Mouse (Mus musculus) large intestine, adult 2 months (tissue): ENCODE results near the gene Pitx2. TPM values are rescaled to one million over a fixed set of nuclear protein-coding genes. Genes with fewer than 3 reads are reported as not detected.

Source experiments
- DNase-seq: peaks from one replicate; pipeline ENCODE4 v3.0.0-alpha.2; 2012; ENCODE audit warnings: low read depth, low spot score
- WGBS: fragments of 180-500 bp; shearing (Covaris S2); methylation state at CpG from one replicate; pipeline ENCODE4 v1.1.7; 2018; 5-methylcytosine and 5-hydroxymethylcytosine counted together
- polyA plus RNA-seq: library from polyadenylated mRNA; depleted of rRNA; stranded (reverse); fragments of >200 nt; gene quantifications from 2 replicates; pipeline ENCODE4 v1.2.3, GENCODE M21; 2012

Pitx2 gene
- polyA plus RNA-seq, 1 experiment = 23.4 TPM

DNA sequence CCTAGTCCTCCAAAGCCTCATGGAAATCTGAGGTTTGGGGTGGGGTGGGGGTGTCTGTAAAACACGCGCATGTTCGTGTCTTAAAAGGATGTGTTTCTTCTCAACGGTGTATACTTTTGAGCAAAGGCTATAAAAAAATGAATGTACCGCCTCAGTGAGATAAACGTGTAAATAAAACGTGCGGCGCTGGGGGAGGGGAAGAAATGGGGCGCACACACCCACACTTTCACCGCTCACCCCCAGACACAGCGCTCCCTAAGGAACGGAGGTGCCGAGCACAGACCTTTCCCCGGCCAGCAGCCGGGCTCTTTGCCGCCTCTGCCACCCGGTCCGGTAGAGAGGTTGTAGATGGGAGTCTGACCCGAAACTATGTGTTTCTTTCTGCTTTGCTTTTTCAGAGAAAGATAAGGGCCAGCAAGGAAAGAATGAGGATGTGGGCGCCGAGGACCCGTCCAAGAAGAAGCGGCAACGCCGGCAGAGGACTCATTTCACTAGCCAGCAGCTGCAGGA, 15.6 kb downstream of the Pitx2 start:
- DNase-seq = no peak
- 4% methylated on average over 26 of the region's 26 CpGs for WGBS

DNA sequence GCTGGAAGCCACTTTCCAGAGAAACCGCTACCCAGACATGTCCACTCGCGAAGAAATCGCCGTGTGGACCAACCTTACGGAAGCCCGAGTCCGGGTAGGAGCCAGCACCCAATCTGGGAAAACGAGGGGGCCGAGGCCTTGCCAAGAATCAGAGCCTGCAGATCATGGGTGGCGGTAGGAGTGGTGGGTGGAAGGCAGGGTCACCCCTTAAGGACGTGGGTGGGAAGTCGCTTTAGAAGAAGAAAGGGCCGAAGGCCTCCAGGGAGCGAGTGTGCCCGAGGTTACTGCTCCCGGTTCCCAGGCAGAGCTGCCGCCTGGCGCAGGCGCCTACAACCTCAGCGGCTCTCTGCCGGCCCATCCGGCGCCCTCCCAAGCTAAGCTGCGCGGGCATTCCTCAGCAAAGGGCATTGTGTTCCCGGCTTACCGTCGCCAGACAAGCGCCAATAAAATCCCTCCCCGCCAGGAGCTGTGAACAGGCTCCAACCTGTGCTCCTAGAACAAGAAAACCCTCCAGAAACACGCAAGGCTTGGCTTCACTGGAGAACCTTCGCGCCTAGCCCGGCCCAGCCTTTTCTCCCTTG, 16.2 kb downstream of the Pitx2 start:
- DNase-seq = no peak
- 4% methylated on average over 35 of the region's 35 CpGs for WGBS

DNA sequence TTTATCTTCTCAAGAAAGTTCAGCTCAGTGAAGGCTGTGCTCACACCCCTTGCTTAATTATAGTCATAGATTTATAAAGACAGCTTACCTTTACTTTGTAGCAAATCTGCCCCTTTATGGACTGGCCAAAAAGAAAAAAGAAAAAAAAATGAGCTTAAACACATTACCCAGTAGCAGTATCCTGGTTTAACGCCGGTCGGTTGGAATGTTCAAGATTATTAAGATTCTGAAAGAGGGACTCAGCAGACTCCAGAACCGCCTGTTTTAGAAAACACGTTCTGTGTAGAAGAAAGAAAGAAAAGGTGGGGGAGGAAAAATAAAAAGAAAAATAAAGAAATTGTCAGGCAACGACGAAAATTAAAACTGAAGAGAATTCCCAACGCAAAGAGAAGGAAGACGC, 16.8 kb downstream of the Pitx2 start:
- WGBS = 7% methylated on average over 9 of the region's 9 CpGs
- no peak for DNase-seq

DNA sequence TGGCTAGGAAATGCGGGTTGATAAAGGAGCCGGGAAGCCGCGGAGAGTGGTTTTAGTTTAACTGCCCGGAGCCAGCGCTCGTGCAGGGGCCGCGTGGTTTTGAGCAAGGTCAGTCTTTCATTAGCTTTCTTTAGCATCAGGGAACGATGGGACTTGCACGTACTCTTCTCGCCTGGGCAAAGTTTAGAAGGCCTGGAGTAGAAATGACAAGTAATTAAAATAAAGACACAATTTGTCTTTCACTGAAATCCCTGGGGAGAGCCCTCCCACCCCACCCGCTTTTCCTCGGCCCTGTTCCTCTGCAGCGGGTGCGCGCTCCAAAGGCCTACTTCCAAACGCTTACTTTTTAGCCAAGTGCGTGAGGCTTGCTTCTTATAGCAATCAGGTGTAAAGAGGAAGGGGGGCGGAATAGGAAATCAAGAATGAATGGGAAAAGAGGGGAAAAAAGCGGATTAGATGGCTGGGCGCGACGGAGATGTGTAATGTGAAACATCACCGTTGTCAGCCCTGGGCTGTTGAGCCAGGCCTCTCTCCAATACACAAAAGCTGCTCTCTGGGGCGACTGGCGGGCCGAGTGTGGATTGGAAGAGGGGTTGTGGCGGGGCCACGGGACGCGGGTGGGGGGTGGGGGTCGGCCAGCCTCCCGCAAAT, 17.4 kb downstream of the Pitx2 start:
- no peak for DNase-seq
- WGBS = 7% methylated on average over 34 of the region's 34 CpGs

DNA sequence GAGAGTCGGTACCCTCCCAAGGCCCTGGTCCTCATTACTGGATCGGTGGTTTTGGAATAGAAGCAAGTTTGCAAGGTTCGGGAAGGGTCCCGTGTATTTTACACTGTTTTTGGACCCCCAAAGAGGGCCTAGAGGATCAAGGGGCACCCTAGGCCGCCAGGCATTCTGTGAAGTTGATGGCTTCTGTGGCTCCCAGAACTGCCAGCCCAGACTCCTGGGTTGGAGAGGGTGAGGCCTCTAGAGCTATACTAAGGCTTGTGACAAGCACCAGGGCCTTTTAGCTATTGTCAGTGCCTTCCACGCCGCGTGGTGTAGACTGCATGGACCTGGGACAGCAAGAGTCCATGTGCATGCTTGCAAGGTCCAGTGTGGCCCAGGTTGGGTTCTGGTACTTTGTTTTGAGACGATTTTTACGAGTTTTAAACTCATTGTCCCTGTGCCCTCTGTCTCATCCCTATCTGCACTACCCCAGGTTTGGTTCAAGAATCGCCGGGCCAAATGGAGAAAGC, 18.2 kb downstream of the Pitx2 start:
- DNase-seq = no peak

DNA sequence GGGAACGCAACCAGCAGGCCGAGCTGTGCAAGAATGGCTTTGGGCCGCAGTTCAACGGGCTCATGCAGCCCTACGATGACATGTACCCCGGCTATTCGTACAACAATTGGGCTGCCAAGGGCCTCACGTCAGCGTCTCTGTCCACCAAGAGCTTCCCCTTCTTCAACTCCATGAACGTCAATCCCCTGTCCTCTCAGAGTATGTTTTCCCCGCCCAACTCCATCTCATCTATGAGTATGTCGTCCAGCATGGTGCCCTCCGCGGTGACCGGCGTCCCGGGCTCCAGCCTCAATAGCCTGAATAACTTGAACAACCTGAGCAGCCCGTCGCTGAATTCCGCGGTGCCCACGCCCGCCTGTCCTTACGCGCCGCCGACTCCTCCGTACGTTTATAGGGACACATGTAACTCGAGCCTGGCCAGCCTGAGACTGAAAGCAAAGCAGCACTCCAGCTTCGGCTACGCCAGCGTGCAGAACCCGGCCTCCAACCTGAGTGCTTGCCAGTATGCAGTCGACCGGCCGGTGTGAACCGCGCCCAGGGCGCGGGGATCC, 18.8 kb downstream of the Pitx2 start:
- DNase-seq = no peak
- WGBS = 3% methylated on average over 41 of the region's 41 CpGs

More for the DNA sequence above, 18.2 kb downstream of the Pitx2 start:
- WGBS = 10% methylated on average over 12 of the region's 12 CpGs

DNA sequence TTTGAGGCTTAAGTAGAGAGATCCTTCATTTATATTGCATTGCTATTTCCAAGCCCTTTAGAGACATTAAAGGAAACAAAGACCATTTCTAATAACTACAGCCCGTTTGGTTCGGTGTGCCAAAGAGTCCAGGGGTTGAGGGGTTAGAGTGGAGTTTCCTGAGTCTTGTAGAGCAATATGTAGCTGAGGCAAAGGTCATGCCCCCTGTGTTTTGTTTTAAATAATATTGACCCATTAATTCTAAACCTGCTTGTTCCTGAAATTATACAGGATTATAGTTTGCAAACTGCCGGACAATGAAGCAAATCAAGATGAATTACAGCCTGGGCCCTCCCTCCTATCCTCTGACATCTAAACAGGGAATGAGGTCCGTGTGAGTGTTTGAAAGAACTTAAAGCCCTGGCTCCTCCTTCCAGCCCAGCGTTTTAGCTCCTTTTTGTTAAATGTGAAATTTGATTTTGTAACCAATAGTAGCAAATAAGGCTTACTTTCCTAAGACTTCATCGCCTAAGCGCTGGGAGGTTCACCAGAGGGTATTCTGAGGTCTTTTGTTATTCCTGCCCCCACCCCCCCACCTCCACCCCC, 20.5 kb downstream of the Pitx2 start:
- DNase-seq = no peak
- 14% methylated on average over 7 of the region's 7 CpGs for WGBS

DNA sequence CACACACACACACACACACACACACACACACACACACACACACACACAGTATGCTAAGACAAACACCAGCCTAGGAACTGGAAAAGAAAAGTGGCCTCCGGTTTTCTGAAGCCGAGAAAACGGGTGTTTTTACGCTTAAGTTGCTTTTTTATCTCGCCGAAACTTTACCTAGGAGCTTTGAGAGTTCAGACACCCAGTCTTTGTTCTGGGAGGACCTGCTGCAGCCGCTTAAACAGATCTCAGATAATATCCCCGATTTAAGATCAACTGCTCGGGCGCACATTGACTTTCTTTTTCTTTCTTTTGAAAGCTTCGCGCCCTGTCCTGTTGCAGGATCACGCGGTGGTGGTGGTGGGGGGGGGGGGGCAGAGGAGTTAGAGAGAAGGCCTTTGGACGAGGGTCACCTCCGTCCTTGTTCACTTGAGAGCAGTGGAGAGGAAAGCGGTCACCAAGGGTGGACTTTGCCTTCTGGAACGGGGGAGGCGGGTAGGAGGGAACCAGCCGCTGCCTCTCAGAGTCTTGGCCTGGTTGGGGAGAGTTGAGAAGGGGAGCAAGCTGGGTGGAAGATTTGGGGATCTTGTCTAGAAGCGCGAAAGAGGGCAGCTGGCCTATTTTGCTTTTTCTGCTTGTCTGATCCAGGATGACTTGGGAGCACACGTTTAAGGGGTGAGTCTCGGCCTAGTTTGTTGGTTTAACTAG, 21.2 kb downstream of the Pitx2 start:
- WGBS = 13% methylated on average over 24 of the region's 24 CpGs
- DNase-seq = no peak

DNA sequence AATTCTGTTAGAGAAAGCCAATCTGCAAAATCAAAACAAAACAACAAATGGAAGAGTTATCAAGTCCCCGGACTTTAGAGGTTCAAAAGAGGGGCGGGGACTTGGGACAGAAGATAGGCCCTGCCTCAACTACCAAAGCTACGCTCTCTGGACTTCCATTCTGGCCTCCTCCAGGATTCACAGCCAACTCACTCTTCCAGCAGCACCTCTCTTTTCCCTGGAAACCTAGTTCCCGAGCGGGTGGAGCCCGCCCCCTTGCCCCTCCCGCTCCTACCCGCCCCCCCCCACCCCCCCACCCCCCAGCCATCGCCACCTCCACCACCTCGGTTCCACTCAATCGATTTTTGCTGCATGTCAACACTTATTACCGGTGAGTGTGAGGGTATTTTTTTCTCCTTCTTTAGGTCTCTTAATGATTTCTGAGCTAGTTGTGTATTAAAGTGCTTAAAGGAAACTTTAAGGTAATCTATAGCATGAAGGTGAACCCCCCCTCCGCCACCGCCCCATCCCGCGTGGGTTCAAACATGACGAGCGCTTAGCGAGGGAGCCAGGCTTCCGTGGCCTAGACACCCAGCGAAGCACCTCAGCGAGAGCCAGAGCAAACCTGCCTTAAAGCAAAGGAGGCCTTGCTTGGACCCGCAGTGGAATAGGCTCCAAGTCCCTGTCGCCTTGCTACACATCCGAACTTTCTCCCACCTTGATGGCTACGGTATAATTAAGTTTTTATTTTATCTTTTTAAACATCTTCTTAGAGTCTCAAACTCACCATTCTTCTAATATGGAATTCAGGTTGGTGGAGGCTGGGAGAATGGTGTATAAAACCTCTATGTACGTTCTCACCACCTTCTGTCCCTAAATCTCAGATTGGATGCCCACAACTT, 21.9 kb downstream of the Pitx2 start:
- DNase-seq = no peak
- 15% methylated on average over 27 of the region's 27 CpGs for WGBS

DNA sequence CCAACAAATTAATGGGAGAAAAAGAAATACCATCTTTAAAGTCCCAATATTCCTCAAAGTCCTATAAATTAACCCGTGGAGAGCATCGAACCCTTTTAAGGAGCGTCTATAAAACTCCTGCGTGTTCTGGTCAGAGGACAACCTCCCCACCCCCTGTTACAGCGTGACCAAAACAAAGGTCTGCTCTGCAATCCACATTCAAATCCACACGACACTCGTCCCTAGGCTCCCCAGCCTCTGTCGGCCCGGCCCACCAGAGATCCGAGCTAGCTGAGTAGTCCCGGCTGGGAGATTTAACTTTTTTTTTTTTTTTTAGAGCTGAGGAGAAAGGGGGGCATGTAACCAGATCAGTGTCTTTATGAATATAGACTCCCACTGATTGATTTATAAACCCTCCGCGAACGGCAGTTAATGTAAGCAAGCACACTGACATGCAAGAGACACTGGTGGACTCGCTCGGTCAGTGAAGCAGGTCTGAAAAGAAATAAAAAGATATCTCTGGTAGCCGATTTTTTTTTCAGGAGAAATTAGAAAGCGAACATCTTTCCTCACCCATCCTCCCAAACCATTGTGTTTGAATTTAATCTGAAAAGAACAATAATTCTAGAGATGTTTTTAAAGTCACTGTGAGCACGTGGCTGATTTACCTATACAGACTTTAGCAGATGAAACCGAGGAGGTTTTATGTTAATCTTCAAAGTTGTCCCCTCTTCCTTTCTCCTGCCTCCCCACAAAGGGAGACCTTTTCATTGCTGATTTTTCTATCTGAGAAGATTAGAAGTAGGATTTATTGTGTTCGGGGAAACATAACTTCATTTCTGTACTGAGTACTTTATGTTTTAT, 23.0 kb downstream of the Pitx2 start:
- no peak for DNase-seq
- WGBS = 8% methylated on average over 21 of the region's 21 CpGs

DNA sequence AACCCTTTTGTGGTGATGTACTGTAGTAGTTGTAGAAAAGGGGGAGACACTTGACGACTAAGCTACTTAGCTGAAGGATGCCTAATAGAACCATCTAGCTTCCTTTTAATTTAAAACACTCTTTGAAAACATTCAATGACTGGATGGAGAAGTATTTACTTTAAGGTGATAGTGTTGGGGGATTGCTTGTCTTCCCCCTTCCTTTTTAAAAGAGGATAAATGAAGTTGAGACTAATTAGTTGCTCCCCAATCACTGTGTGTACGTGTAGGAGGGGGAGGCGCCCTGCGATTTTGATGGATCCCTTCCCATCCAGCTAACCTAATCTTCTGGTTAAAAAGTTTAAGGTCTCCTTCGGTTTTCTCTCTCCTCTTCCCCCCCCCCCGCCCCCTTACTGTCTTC, 23.7 kb downstream of the Pitx2 start:
- WGBS = 5% methylated on average over 6 of the region's 6 CpGs
- DNase-seq = no peak

DNA sequence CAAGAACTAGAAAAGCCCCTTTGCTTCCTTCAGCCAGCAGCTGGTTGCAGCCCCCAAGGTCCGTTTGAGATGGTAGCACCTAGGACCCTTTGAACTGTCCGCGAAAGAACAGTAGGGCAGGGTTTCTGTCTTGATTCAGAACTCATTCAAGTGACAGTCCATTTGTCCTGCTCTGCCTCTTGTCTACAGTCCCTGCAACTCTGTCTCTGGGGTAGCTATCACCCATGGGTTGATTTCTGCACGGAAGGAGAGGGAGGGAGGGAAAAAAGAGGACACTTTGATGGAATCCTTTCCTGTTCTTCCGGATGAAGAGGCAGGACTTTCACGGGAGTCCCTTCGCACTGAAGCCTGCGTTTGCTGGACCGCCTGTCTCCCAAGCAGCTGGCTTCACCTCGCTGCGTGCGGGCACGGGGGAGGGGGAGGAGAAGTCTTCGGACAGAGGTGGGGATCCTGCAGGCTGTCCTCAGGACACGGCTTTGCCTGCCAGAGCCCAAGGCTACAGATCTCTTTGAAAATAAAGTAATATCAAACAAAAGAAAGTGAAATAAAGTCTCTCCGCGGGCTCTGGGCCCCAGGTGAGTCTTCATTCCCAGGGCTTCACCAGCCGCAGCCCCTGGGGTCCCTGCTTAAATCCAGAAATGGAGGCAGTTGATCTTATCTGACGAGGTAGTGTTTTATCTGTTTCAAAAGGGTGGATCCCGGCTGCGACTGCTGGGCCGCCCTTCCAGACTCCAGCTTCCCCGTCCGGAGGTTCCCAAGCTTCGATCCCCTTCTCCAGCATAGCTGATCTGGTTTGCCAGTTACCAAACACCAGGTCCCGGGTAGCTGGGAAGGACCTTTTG, 24.5 kb downstream of the Pitx2 start:
- 3% methylated on average over 26 of the region's 26 CpGs for WGBS
- no peak for DNase-seq

DNA sequence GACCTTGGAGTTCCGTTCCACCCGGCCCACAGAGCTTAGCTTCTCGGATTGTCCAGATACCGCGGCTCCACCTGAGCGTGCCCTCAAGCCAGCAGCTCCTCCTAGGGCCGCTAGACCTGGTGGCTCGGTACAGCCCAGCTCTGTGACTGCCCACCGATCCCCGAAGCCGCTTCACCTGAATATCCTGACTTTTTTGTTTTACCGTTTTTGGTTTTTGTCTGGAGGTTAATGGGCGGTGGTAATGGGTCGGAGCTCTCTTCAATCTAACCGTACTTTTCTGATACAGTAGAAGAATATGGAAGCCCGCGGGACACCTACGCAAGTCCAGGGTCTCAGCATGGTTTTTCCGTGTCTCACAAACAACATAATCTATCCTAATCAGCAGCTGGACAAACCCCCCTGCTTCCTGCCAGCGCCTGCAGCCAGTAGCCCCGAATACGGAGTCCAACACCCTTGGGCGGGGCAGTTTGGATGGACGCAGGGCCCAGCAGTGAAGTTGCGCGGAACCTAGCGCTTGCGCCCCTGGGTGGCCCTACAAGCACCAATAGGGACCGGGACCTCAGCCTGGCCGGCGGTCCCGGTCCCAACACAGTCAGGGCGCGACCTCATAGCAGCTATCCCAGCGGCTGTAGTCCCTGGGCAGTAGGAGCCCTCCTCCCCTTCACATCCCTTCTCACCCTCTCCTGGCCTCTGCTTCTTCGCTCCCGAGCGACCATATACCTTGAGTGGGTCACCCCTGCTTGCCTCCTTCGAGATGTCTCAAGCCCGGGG, 25.3 kb downstream of the Pitx2 start:
- no peak for DNase-seq
- WGBS = 3% methylated on average over 40 of the region's 40 CpGs

DNA sequence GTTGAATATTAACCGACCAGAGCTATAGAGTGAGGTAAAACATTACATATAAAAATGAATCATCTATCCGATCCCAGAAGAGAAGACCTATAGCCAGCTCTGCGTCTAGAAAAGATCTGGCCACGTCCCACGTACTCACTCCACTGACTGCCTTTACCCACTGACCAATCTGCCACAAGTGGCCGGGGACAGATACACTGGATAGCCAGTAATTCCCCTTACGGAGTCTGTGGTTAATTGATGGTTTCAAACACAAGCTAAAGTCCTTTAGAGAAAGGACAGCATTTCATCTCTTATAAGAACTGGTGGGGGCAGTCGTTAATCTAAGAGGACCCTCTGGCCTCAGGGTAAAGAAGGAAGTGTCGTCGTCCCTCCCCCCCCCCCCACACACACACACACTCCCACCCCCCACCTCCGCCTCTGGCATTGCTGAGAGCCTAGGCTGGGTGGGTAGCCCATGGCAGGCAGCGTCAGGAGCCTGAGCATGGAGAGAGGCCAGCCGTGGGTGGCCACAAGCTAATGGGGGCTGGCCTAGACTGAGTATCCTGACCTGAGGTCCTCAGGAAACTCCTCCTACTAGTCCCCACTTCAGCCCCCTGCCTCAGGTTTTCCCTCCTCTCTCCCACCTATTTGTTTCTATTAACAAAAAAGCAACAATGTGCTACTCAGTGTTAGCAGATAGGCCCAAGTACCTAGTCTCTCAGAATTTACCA, 26.1 kb downstream of the Pitx2 start:
- no peak for DNase-seq
- WGBS = 6% methylated on average over 13 of the region's 13 CpGs

DNA sequence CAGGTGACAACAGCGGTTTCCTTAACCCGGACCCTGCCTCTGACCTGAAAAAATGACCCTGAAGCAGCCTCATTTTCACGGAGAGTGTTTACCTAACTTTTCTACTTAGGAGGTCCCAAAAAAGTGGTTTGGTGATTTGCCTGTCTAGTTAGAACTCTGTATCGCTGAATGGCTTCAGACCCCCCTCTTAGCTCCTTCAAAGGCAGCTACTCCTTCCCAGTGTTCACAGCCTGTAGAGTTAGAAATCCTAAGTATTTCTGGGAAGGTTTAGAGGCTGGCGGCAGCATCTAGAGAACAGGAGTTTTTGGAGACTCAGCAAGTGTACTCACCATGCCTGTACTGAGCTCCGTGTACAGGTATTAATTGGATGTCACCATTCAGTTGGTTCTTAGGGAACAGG, 27.0 kb downstream of the Pitx2 start:
- DNase-seq = no peak
- 14% methylated on average over 6 of the region's 6 CpGs for WGBS

DNA sequence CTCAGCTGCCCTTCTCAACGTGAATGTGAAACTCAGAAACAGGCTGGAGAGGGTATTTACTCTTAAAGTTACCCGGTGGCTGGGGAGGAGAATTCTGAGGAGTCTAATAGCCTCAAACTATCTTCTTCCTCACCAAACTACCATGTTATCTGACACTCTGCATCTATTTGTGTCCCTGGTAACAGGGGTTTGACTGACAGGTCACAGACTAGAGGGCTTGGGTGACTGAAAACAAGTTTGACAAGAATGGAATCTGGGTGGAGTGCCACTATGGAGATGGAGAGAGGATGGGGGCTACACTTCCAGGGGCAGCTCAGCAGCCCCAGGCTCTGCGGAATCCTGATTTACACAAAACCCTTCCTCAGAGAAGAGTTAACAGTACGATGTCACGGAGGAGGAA, 27.7 kb downstream of the Pitx2 start:
- DNase-seq = no peak
- 16% methylated on average over 5 of the region's 5 CpGs for WGBS
